Mouse (Mus musculus) stomach, embryonic 16.5 days (tissue): ENCODE results near the gene Fam69a. TPM values are rescaled to one million over a fixed set of nuclear protein-coding genes. Genes with fewer than 3 reads are reported as not detected.
"Not testable (repeated sequence)": the region's sequence is repeated elsewhere in the genome, so short reads cannot be mapped to it uniquely, and the experiment has no call there.

Experiments used
- ATAC-seq: fragments of 200-750 bp; cut with Nextera tagmentation; 2 replicates; pipeline ENCODE4 v1.8.0; 2017; ENCODE audit warnings: moderate number of reproducible peaks, moderate TSS enrichment; ENCODE audit not compliant: insufficient read depth, low FRiP score
- H3K27ac ChIP-seq: fragments of 300-500 bp; sonication (generic); 2 replicates; pipeline ENCODE4 v1.5.1; 2014; ENCODE audit warnings: low read length
- H3K27me3 ChIP-seq: fragments of 300-500 bp; sonication (generic); 2 replicates; pipeline ENCODE4 v1.6.1; 2014; ENCODE audit warnings: low read length, control low read depth, mixed read lengths; ENCODE audit not compliant: control insufficient read depth, insufficient read depth
- H3K36me3 ChIP-seq: fragments of 300-500 bp; sonication (generic); 2 replicates; pipeline ENCODE4 v1.6.1; 2014; ENCODE audit warnings: low read length; ENCODE audit not compliant: control insufficient read depth, insufficient read depth
- H3K4me1 ChIP-seq: fragments of 300-500 bp; sonication (generic); 2 replicates; pipeline ENCODE4 v1.6.1; 2014; ENCODE audit warnings: low read length, control low read depth, mixed read lengths; ENCODE audit not compliant: control insufficient read depth, insufficient read depth
- H3K4me2 ChIP-seq: fragments of 300-500 bp; sonication (generic); 2 replicates; pipeline ENCODE4 v1.6.1; 2014; ENCODE audit warnings: low read depth, low read length, mixed read lengths
- H3K4me3 ChIP-seq: fragments of 300-500 bp; sonication (generic); replicated peaks from 2 replicates; pipeline ENCODE4 v1.5.1; 2014; ENCODE audit warnings: mild to moderate bottlenecking, low read length
- H3K9ac ChIP-seq: fragments of 300-500 bp; sonication (generic); 2 replicates; pipeline ENCODE4 v1.6.1; 2014; ENCODE audit warnings: low read length
- H3K9me3 ChIP-seq: fragments of 300-500 bp; sonication (generic); replicated peaks from 2 replicates; pipeline ENCODE4 v1.6.1; 2016; ENCODE audit warnings: low read length, control low read depth; ENCODE audit not compliant: control insufficient read depth
- WGBS: fragments of 180-500 bp; shearing (Covaris S2); extraction: QIAGEN DNeasy Blood & Tissue Kit; methylation state at CpG from one replicate; pipeline ENCODE4 v1.1.7; 2014; 5-methylcytosine and 5-hydroxymethylcytosine counted together
- polyA plus RNA-seq: library from polyadenylated mRNA; unstranded; fragments of >200 nt; fragmentation: Nextera tagmentation; extraction: Ambion mirVana; gene quantifications from 2 replicates; pipeline ENCODE4 v1.2.1, GENCODE M21; 2015

Fam69a gene
- polyA plus RNA-seq, 1 experiment from 2014 or later, result 32.1 TPM

DNA sequence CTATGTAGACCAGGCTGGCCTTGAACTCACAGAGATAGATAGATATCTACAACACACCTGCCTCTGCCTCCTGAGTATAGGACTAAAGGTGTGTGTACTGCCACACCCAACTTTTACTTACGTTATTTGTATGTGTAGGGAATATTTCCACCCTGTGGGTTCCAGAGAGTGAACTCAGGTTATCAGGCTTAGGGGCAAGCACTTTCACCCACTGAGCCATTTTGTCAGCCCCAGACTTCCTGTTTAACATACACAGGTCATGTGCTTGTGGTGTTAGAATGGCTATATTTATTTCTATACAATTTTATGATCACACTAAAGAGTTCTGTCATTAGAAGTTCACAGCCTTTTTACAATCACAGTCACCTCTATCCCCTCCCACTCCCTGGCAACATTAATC, 43.9 kb downstream of the Fam69a start:
- H3K36me3 ChIP-seq, result no peaks in the 10 kb centered on the region
- no peak for ATAC-seq
- no peak overlapping the region for H3K27ac ChIP-seq
- no peaks in the 10 kb centered on the region for H3K27me3 ChIP-seq
- 62% methylated on average over 1 of the region's 1 CpGs for WGBS
- no peaks in the 10 kb centered on the region for H3K9me3 ChIP-seq
- H3K9ac ChIP-seq, result no peak overlapping the region
- no peak overlapping the region for H3K4me3 ChIP-seq
- H3K4me2 ChIP-seq, result no peak overlapping the region
- H3K4me1 ChIP-seq, result peaks cover 11% of the 10 kb centered on the region

DNA sequence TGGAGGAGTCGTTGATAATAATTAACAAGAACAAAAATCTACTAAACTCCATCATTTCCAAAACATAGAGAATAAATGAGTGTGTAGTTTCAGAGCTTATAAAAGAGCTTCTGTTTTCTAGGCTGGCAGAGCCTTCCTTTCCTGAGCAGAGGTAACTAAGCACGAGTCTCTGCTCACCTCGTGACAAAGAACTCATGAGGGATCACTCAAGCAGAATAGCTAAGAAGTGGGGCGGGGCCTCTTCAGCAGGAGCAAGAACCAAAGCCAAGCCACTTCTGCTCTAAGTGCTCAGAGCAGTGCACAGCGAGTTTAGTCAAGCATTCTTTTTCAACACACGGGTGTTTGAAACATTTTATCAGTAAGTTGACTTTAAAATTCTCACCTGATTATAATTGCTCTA, 45.7 kb downstream of the Fam69a start:
- H3K27me3 ChIP-seq, result no peaks in the 10 kb centered on the region
- no peak overlapping the region for H3K4me2 ChIP-seq
- no peak overlapping the region for H3K4me3 ChIP-seq
- H3K36me3 ChIP-seq, result no peaks in the 10 kb centered on the region
- 36% methylated on average over 6 of the region's 6 CpGs for WGBS
- H3K9ac ChIP-seq, result no peak overlapping the region
- no peaks in the 10 kb centered on the region for H3K9me3 ChIP-seq
- no peaks in the 10 kb centered on the region for H3K4me1 ChIP-seq
- no peak overlapping the region for H3K27ac ChIP-seq
- 0 out of 2 replicates have a peak, but pooled peaks have one; percentile 40 for ATAC-seq

DNA sequence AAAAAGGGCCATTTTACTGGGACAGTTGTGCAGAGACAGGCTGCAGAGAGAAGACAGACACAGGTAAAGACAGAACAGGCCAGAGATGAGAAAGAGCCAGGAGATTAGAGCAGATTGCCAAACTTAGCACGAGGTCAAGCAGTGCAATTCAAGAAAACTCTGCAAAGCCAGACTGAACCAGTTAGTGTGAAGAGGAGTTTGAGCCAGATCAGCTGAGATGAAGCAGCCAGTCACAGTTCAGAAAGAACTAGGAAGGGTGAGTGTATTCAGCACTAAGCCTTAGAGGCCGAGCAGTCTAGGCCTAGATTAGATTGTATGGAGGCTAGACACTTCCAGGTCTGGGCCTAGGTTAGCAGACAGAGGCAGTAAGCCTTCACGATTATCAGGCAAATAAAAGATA, 47.2 kb downstream of the Fam69a start:
- WGBS, result 72% methylated on average over 3 of the region's 3 CpGs
- Histone ChIP-seq H3K4me2 (no peak overlapping the region), H3K27me3 (no peaks in the 10 kb centered on the region), H3K36me3 (no peaks in the 10 kb centered on the region), H3K27ac (no peak overlapping the region), H3K9ac (no peak overlapping the region), H3K9me3 (no peaks in the 10 kb centered on the region), H3K4me1 (no peaks in the 10 kb centered on the region), H3K4me3 (no peak overlapping the region)
- ATAC-seq, result no peak

DNA sequence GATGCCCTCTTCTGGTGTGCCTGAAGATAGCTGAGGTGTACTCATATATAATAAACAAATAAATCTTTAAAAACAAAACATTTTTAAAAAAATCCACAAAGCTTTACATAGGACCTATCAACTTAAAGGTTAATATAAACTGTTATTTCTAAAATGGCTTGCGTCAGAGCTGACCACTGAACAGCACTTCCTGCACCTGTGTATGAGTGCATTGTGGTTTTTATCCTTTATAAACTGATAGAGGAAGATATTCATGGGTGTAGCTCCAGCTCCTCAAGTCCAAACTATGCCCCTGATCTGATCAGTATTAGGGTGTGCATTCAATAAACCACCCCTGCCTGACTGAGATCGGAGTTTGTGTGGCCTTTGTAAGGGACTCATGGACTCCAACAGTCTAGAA, 48.0 kb downstream of the Fam69a start:
- Histone ChIP-seq H3K27me3 (no peaks in the 10 kb centered on the region), H3K4me2 (no peak overlapping the region), H3K27ac (no peak overlapping the region), H3K36me3 (no peaks in the 10 kb centered on the region), H3K9ac (no peak overlapping the region), H3K9me3 (no peaks in the 10 kb centered on the region), H3K4me1 (no peaks in the 10 kb centered on the region), H3K4me3 (no peak overlapping the region)
- ATAC-seq, result no peak
- WGBS, result 84% methylated on average over 2 of the region's 2 CpGs

DNA sequence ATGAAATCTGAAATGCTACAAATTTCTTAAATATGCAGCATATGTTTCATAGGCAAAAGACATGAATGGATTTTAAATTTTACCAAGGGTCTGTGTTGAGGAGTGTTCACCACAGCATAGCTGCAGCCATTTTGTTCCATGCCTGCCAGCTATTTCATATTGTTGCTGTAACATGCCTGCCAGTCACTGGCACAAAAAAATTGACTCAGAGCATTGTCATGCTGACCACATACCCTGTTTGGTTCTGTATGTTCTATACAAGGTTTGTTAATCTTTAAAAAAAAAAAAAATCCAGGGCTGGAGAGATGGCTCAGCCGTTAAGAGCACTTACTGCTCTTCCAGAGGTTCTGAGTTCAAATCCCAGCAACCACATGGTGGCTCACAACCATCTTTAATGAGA, 48.4 kb downstream of the Fam69a start:
- not testable (repeated sequence) for ATAC-seq, H3K27ac ChIP-seq, H3K27me3 ChIP-seq, H3K4me2 ChIP-seq, H3K9ac ChIP-seq, H3K4me3 ChIP-seq, H3K9me3 ChIP-seq, H3K4me1 ChIP-seq, H3K36me3 ChIP-seq
- 76% methylated on average over 1 of the region's 1 CpGs for WGBS

DNA sequence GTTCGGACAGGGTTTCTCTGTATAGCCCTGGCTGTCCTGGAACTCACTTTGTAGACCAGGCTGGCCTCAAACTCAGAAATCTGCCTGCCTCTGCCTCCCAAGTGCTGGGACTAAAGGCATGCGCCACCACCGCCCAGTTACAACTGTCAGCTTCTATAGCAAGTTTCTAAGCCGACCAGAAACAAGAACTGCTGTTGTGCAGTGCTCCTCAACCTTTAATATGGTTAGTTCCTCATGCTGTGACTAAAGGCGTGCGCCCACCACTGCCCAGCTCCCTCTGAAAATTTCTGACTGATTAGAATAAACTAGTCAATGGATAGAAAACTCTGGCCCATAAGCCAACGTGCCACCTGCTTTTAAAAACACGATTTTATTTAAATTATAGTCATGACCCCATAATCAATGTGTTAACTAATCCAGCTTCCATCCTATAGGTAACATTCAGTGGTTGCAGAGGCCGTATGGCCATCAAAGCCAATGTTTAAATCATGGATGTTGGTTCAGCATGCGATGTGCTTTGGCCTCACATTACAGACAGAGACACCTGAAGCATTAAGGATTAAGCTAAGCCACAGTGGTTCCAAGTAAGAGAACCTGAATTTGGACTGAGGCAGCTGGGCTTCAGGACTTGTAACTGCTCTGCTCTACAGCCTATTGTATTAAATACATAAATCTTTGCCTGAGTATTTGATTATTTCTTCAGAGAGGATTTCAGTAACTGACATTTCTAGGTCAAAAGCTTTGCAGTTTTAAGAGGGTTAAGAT, 50.1 kb downstream of the Fam69a start:
- no peaks in the 10 kb centered on the region for H3K27me3 ChIP-seq
- H3K4me3 ChIP-seq, result no peak overlapping the region
- no peak overlapping the region for H3K9ac ChIP-seq
- no peaks in the 10 kb centered on the region for H3K9me3 ChIP-seq
- H3K36me3 ChIP-seq, result no peaks in the 10 kb centered on the region
- no peaks in the 10 kb centered on the region for H3K4me1 ChIP-seq
- WGBS, result 84% methylated on average over 10 of the region's 10 CpGs
- no peak for ATAC-seq
- no peak overlapping the region for H3K4me2 ChIP-seq
- no peak overlapping the region for H3K27ac ChIP-seq

DNA sequence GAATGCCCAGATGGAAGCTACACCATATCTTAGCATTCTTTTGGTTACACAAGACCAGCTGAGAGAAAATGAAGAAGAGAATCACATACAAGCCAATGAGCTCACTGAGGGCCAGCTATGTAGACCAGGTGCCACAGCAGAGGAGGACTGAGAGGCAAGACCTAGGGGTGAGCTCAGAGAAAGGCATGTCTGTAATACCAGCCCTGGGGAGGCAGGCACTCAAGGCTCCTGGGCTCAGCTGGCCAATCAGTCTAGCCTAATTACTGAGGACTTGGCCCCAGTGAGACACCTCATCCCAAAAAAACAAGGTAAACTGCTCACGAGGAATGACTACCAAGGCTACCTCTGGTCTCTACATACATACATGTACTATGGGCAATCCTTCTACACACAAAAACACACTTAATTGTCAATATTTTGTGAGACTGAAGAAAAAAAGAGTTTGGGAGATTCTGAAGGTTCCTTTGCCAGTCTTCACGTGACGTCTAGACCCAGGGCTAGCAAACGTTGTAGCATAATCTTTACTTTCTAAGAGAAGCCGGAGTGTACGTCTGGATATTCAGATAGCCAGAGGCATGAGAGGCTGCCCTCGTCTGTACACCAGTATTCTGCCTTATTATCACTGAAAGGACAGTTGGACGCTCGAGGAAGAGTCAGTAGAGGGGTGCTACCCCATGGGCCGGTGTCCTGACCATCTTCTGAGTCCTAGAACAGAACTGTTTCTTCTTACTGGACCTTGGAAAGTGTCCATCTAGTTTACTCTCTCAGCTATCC, 51.9 kb downstream of the Fam69a start:
- Histone ChIP-seq H3K4me1 (no peaks in the 10 kb centered on the region), H3K9ac (no peak overlapping the region), H3K36me3 (no peaks in the 10 kb centered on the region), H3K27me3 (no peaks in the 10 kb centered on the region), H3K27ac (no peak overlapping the region), H3K4me2 (no peak overlapping the region), H3K9me3 (no peaks in the 10 kb centered on the region), H3K4me3 (no peak overlapping the region)
- 88% methylated on average over 10 of the region's 10 CpGs for WGBS
- no peak for ATAC-seq

DNA sequence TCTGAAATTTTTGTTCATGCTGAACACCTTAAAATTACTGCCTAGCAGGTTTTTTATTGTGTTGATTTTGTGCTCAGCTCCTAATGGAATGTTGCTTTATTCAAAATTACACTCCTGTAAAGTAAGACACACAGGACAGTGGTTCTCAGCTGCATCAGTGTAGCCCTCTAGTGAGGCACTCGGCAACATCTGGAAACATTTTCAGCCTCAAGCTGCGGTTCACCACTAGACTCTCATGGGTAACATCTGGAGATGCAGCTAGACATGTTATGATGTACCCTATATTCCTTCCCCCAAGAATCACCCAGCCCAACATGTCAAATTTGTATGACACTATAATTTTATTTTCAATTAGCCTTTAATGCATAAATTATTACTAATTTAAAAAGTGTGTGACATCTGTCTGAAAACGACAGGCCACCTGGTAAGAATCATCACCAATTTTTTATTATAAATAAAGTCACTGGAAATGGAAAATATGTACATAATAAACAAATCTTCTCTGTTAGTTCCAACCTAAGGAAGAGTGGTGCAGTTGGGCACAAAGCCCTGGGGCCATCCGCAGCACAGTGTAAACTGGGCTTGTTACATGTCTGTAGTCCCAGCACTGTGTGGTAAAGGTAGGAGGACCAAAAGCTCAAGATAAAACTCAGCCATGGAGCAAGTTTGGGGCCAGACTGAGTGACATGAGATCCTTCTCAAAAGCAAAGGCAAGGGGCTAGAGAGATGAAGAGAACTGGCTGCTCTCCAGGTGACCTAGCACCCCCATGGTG, 53.5 kb downstream of the Fam69a start:
- WGBS, result 68% methylated on average over 4 of the region's 4 CpGs
- H3K27ac ChIP-seq, result no peak overlapping the region

DNA sequence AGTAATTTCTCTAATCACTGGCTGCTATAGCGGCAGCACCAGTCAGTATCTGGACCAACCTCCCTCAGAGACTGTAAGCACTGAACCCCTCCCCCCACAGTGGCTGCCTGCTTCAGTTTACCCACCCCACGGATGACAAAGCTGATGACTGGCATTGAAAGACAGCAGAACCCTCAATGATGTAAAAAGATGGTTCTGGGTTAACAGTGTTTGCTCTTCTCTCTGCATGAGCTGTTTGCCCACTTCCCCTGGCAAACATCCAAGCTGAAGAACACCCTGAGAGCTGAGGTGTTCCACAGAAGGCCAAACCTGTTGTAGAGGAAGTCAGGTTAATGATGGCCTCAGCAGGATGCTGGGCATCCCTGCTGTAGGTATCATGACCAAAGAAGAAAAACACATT, 54.3 kb downstream of the Fam69a start:
- no peak overlapping the region for H3K4me3 ChIP-seq
- 37% methylated on average over 2 of the region's 2 CpGs for WGBS
- no peaks in the 10 kb centered on the region for H3K9me3 ChIP-seq
- H3K4me1 ChIP-seq, result no peaks in the 10 kb centered on the region
- no peak for ATAC-seq
- no peak overlapping the region for H3K27ac ChIP-seq
- H3K27me3 ChIP-seq, result no peaks in the 10 kb centered on the region
- H3K4me2 ChIP-seq, result no peak overlapping the region
- no peak overlapping the region for H3K9ac ChIP-seq
- no peaks in the 10 kb centered on the region for H3K36me3 ChIP-seq

More for the DNA sequence above, 53.5 kb downstream of the Fam69a start:
- H3K4me3 ChIP-seq, result no peak overlapping the region
- H3K4me1 ChIP-seq, result no peaks in the 10 kb centered on the region
- no peak for ATAC-seq
- no peaks in the 10 kb centered on the region for H3K36me3 ChIP-seq
- H3K9me3 ChIP-seq, result no peaks in the 10 kb centered on the region
- H3K9ac ChIP-seq, result no peak overlapping the region
- H3K27me3 ChIP-seq, result no peaks in the 10 kb centered on the region
- no peak overlapping the region for H3K4me2 ChIP-seq
